Mouse (Mus musculus): ENCODE results near the gene Mctp2. TPM values are rescaled to one million over a fixed set of nuclear protein-coding genes. Genes with fewer than 3 reads are reported as not detected.

Mctp2 gene
- polyA plus RNA-seq, 1 experiment from 2014 or later: 0.34 TPM

GRCm38 (mm10) chr7:72311582-72311981, 5.2 kb upstream of the Mctp2 start:
- Histone ChIP-seq H3K4me2 (ENCODE audit: low read length) (no peak overlapping the region), H3K4me1 (ENCODE audit: control insufficient read depth, insufficient read depth, low read length) (no peaks in the 10 kb centered on the region), H3K4me3 (ENCODE audit: low read depth, low read length) (no peak overlapping the region), H3K27ac (ENCODE audit: low read length) (no peak overlapping the region), H3K9me3 (replicated peaks; ENCODE audit: control insufficient read depth, low read length, poor library complexity, severe bottlenecking) (0 out of 2 replicates have a peak, but pooled peaks cover 4% of the 10 kb centered on the region), H3K36me3 (ENCODE audit: control insufficient read depth, insufficient read depth, low read length) (no peaks in the 10 kb centered on the region), H3K27me3 (ENCODE audit: control insufficient read depth, insufficient read depth, low read depth, low read length) (no peaks in the 10 kb centered on the region), H3K9ac (ENCODE audit: low read depth, low read length) (no peak overlapping the region)
- 60% methylated on average over 8 of the region's 8 CpGs for WGBS
- no peak for ATAC-seq

- Histone ChIP-seq H3K36me3 (ENCODE audit: control insufficient read depth, insufficient read depth, low read length) (no peaks in the 10 kb centered on the region), H3K9me3 (replicated peaks; ENCODE audit: control insufficient read depth, low read length, poor library complexity, severe bottlenecking) (0 out of 2 replicates have a peak, but pooled peaks cover 4% of the 10 kb centered on the region), H3K27ac (ENCODE audit: low read length) (no peak overlapping the region), H3K4me3 (ENCODE audit: low read depth, low read length) (no peak overlapping the region), H3K27me3 (ENCODE audit: control insufficient read depth, insufficient read depth, low read depth, low read length) (peaks cover 4% of the 10 kb centered on the region; the same call in 1 of the 2 replicates), H3K4me1 (ENCODE audit: control insufficient read depth, insufficient read depth, low read length) (peaks cover 10% of the 10 kb centered on the region; the same call in 1 of the 2 replicates), H3K9ac (ENCODE audit: low read depth, low read length) (no peak overlapping the region), H3K4me2 (ENCODE audit: low read length) (no peak overlapping the region)
- ATAC-seq: no peak
- 73% methylated on average over 5 of the region's 5 CpGs for WGBS
Observed at GRCm38 (mm10) chr7:72308078-72308477, 1.7 kb upstream of the Mctp2 start.

- no peaks in the 10 kb centered on the region for H3K9me3 ChIP-seq (replicated peaks; ENCODE audit: control insufficient read depth, low read length, poor library complexity, severe bottlenecking)
- no peak for ATAC-seq
- H3K27ac ChIP-seq (ENCODE audit: low read length): no peak overlapping the region
- WGBS: 16% methylated on average over 7 of the region's 7 CpGs
- peak overlapping the region; percentile 96 for H3K4me2 ChIP-seq (ENCODE audit: low read length)
- H3K4me3 ChIP-seq (ENCODE audit: low read depth, low read length): peak overlapping the region; percentile 48
- H3K4me1 ChIP-seq (ENCODE audit: control insufficient read depth, insufficient read depth, low read length): peaks cover 10% of the 10 kb centered on the region; the same call in 1 of the 2 replicates
- no peaks in the 10 kb centered on the region for H3K36me3 ChIP-seq (ENCODE audit: control insufficient read depth, insufficient read depth, low read length)
- peak overlapping the region; percentile 27 for H3K9ac ChIP-seq (ENCODE audit: low read depth, low read length)
- H3K27me3 ChIP-seq (ENCODE audit: control insufficient read depth, insufficient read depth, low read depth, low read length): peaks cover 4% of the 10 kb centered on the region; the same call in 1 of the 2 replicates
Observed at GRCm38 (mm10) chr7:72306847-72307246, 439 bp upstream of the Mctp2 start.

GRCm38 (mm10) chr7:72305971-72306370, 437 bp downstream of the Mctp2 start:
- no peaks in the 10 kb centered on the region for H3K9me3 ChIP-seq (replicated peaks; ENCODE audit: control insufficient read depth, low read length, poor library complexity, severe bottlenecking)
- 2% methylated on average over 14 of the region's 14 CpGs for WGBS
- peaks cover 4% of the 10 kb centered on the region; the same call in 1 of the 2 replicates for H3K27me3 ChIP-seq (ENCODE audit: control insufficient read depth, insufficient read depth, low read depth, low read length)
- H3K9ac ChIP-seq (ENCODE audit: low read depth, low read length): peak overlapping the region; percentile 27
- no peaks in the 10 kb centered on the region for H3K36me3 ChIP-seq (ENCODE audit: control insufficient read depth, insufficient read depth, low read length)
- no peak overlapping the region for H3K27ac ChIP-seq (ENCODE audit: low read length)
- ATAC-seq: no peak
- H3K4me2 ChIP-seq (ENCODE audit: low read length): peak overlapping the region; percentile 96
- H3K4me3 ChIP-seq (ENCODE audit: low read depth, low read length): peak overlapping the region; percentile 48
- peaks cover 10% of the 10 kb centered on the region; the same call in 1 of the 2 replicates for H3K4me1 ChIP-seq (ENCODE audit: control insufficient read depth, insufficient read depth, low read length)

- H3K36me3 ChIP-seq (ENCODE audit: control insufficient read depth, insufficient read depth, low read length): no peaks in the 10 kb centered on the region
- peaks cover 4% of the 10 kb centered on the region; the same call in 1 of the 2 replicates for H3K27me3 ChIP-seq (ENCODE audit: control insufficient read depth, insufficient read depth, low read depth, low read length)
- H3K9me3 ChIP-seq (replicated peaks; ENCODE audit: control insufficient read depth, low read length, poor library complexity, severe bottlenecking): no peaks in the 10 kb centered on the region
- peaks cover 10% of the 10 kb centered on the region; the same call in 1 of the 2 replicates for H3K4me1 ChIP-seq (ENCODE audit: control insufficient read depth, insufficient read depth, low read length)
- H3K27ac ChIP-seq (ENCODE audit: low read length): no peak overlapping the region
- no peak overlapping the region for H3K4me3 ChIP-seq (ENCODE audit: low read depth, low read length)
- ATAC-seq: no peak
- no peak overlapping the region for H3K9ac ChIP-seq (ENCODE audit: low read depth, low read length)
- WGBS: 71% methylated on average over 4 of the region's 4 CpGs
- H3K4me2 ChIP-seq (ENCODE audit: low read length): no peak overlapping the region
Observed at GRCm38 (mm10) chr7:72301667-72302066, 4.7 kb downstream of the Mctp2 start.

GRCm38 (mm10) chr7:72299726-72300125, 6.7 kb downstream of the Mctp2 start:
- H3K4me2 ChIP-seq (ENCODE audit: low read length): no peak overlapping the region
- ATAC-seq: no peak
- no peaks in the 10 kb centered on the region for H3K36me3 ChIP-seq (ENCODE audit: control insufficient read depth, insufficient read depth, low read length)
- no peak overlapping the region for H3K9ac ChIP-seq (ENCODE audit: low read depth, low read length)
- no peak overlapping the region for H3K27ac ChIP-seq (ENCODE audit: low read length)
- H3K27me3 ChIP-seq (ENCODE audit: control insufficient read depth, insufficient read depth, low read depth, low read length): no peaks in the 10 kb centered on the region
- no peaks in the 10 kb centered on the region for H3K9me3 ChIP-seq (replicated peaks; ENCODE audit: control insufficient read depth, low read length, poor library complexity, severe bottlenecking)
- 89% methylated on average over 6 of the region's 6 CpGs for WGBS
- no peak overlapping the region for H3K4me3 ChIP-seq (ENCODE audit: low read depth, low read length)
- no peaks in the 10 kb centered on the region for H3K4me1 ChIP-seq (ENCODE audit: control insufficient read depth, insufficient read depth, low read length)

- no peak overlapping the region for H3K27ac ChIP-seq (ENCODE audit: low read length)
- WGBS: 96% methylated on average over 5 of the region's 5 CpGs
- no peak overlapping the region for H3K4me3 ChIP-seq (ENCODE audit: low read depth, low read length)
- no peaks in the 10 kb centered on the region for H3K36me3 ChIP-seq (ENCODE audit: control insufficient read depth, insufficient read depth, low read length)
- H3K4me2 ChIP-seq (ENCODE audit: low read length): no peak overlapping the region
- no peak overlapping the region for H3K9ac ChIP-seq (ENCODE audit: low read depth, low read length)
- H3K4me1 ChIP-seq (ENCODE audit: control insufficient read depth, insufficient read depth, low read length): no peaks in the 10 kb centered on the region
- H3K27me3 ChIP-seq (ENCODE audit: control insufficient read depth, insufficient read depth, low read depth, low read length): no peaks in the 10 kb centered on the region
- no peaks in the 10 kb centered on the region for H3K9me3 ChIP-seq (replicated peaks; ENCODE audit: control insufficient read depth, low read length, poor library complexity, severe bottlenecking)
- ATAC-seq: no peak
Observed at GRCm38 (mm10) chr7:72297013-72297412, 9.4 kb downstream of the Mctp2 start.

GRCm38 (mm10) chr7:72296171-72296570, 10.2 kb downstream of the Mctp2 start:
- Histone ChIP-seq H3K27me3 (ENCODE audit: control insufficient read depth, insufficient read depth, low read depth, low read length) (no peaks in the 10 kb centered on the region), H3K27ac (ENCODE audit: low read length) (no peak overlapping the region), H3K9me3 (replicated peaks; ENCODE audit: control insufficient read depth, low read length, poor library complexity, severe bottlenecking) (no peaks in the 10 kb centered on the region), H3K9ac (ENCODE audit: low read depth, low read length) (no peak overlapping the region), H3K36me3 (ENCODE audit: control insufficient read depth, insufficient read depth, low read length) (no peaks in the 10 kb centered on the region), H3K4me1 (ENCODE audit: control insufficient read depth, insufficient read depth, low read length) (no peaks in the 10 kb centered on the region), H3K4me2 (ENCODE audit: low read length) (no peak overlapping the region), H3K4me3 (ENCODE audit: low read depth, low read length) (no peak overlapping the region)
- WGBS: 57% methylated on average over 2 of the region's 2 CpGs
- no peak for ATAC-seq

- Histone ChIP-seq H3K27ac (ENCODE audit: low read length) (no peak overlapping the region), H3K9ac (ENCODE audit: low read depth, low read length) (no peak overlapping the region), H3K27me3 (ENCODE audit: control insufficient read depth, insufficient read depth, low read depth, low read length) (no peaks in the 10 kb centered on the region), H3K4me3 (ENCODE audit: low read depth, low read length) (no peak overlapping the region), H3K4me2 (ENCODE audit: low read length) (no peak overlapping the region), H3K4me1 (ENCODE audit: control insufficient read depth, insufficient read depth, low read length) (no peaks in the 10 kb centered on the region), H3K36me3 (ENCODE audit: control insufficient read depth, insufficient read depth, low read length) (no peaks in the 10 kb centered on the region), H3K9me3 (replicated peaks; ENCODE audit: control insufficient read depth, low read length, poor library complexity, severe bottlenecking) (no peaks in the 10 kb centered on the region)
- no peak for ATAC-seq
- WGBS: 74% methylated on average over 2 of the region's 2 CpGs
Observed at GRCm38 (mm10) chr7:72294886-72295285, 11.5 kb downstream of the Mctp2 start.

Measured in midbrain, embryonic 16.5 days (tissue).